ENCODE assay signal across 15 mouse cellular contexts in genomic region chr16:92345177-92345576, GRCm38 (mm10). TPM values are rescaled to one million over a fixed set of nuclear protein-coding genes. Genes with fewer than 3 reads are reported as not detected.
DNase-seq lines count a peak whose midpoint lies in the region; ATAC-seq and TF ChIP-seq lines count a peak whose summit lies in the region.
"Had no signal": no experiment of that assay in that cellular context is flagged by ENCODE, and none has a peak within 500 bp of the region (broad histone marks: within the 10 kb centered on the region; RNA-seq: fewer than 3 reads in every experiment).

No protein-coding gene starts in this region.

- TF ChIP-seq POLR2A in cerebellum, adult 2 months (IDR thresholded peaks at IDR 0.05; ENCODE audit: borderline replicate concordance, insufficient read depth, low read length): no peak

- peak overlapping the region; percentile 71 for H3K27ac ChIP-seq in midbrain, embryonic 10.5 days (replicated peaks)
- H3K27ac ChIP-seq in midbrain, embryonic 11.5 days (ENCODE audit: low read depth, low read length): no peak overlapping the region
- H3K27ac ChIP-seq in cerebellum, adult 2 months (ENCODE audit: insufficient read depth, low read length): no peak overlapping the region
- H3K27ac ChIP-seq: neural tube, embryonic 13.5 days had no signal

- no peak overlapping the region for H3K4me3 ChIP-seq in midbrain, embryonic 10.5 days
- no peak overlapping the region for H3K4me3 ChIP-seq in midbrain, embryonic 11.5 days (ENCODE audit: low read depth, low read length)
- no peak overlapping the region for H3K4me3 ChIP-seq in cerebellum, adult 2 months (replicated peaks; ENCODE audit: insufficient read depth, low read depth, low read length)
- H3K4me3 ChIP-seq: erythroblast, embryonic 14.5 days; neural tube, embryonic 13.5 days had no signal

- no peak for ATAC-seq in midbrain, embryonic 11.5 days (ENCODE audit: low FRiP score)

- H3K4me1 ChIP-seq in midbrain, embryonic 10.5 days: peaks cover 33% of the 10 kb centered on the region
- peaks cover 7% of the 10 kb centered on the region for H3K4me1 ChIP-seq in midbrain, embryonic 11.5 days (ENCODE audit: control insufficient read depth, insufficient read depth, low read length)
- H3K4me1 ChIP-seq in cerebellum, adult 2 months (ENCODE audit: control insufficient read depth, insufficient read depth, low read length): peaks cover 9% of the 10 kb centered on the region; the same call in 1 of the 2 replicates

- H3K27me3 ChIP-seq in midbrain, embryonic 10.5 days (ENCODE audit: low read depth, poor library complexity, severe bottlenecking): no peaks in the 10 kb centered on the region
- no peaks in the 10 kb centered on the region for H3K27me3 ChIP-seq in midbrain, embryonic 11.5 days (ENCODE audit: control insufficient read depth, insufficient read depth, low read length)
- no peaks in the 10 kb centered on the region for H3K27me3 ChIP-seq in cerebellum, adult 2 months (ENCODE audit: control insufficient read depth, insufficient read depth, low read length)
- H3K27me3 ChIP-seq: neural tube, embryonic 13.5 days had no signal

- 73% methylated on average over 11 of the region's 11 CpGs for WGBS in midbrain, embryonic 10.5 days
- 72% methylated on average over 11 of the region's 11 CpGs for WGBS in midbrain, embryonic 11.5 days
- WGBS in cerebellum, adult 2 months: 65% methylated on average over 11 of the region's 11 CpGs

- no peaks in the 10 kb centered on the region for H3K9me3 ChIP-seq in midbrain, embryonic 10.5 days (replicated peaks)
- no peaks in the 10 kb centered on the region for H3K9me3 ChIP-seq in midbrain, embryonic 11.5 days (ENCODE audit: control insufficient read depth, low read length)
- H3K9me3 ChIP-seq: neural tube, embryonic 13.5 days had no signal

- no peak for DNase-seq in midbrain, embryonic 10.5 days (ENCODE audit: low spot score)
- DNase-seq in midbrain, embryonic 11.5 days (ENCODE audit: low spot score, missing footprints): no peak
- DNase-seq in heart, adult 11 months: peak; percentile 96
- peak; percentile 20 for DNase-seq in heart, postnatal 25 days (ENCODE audit: low spot score)
- DNase-seq in testis, postnatal 14 days (ENCODE audit: low spot score): peak; percentile 54
- DNase-seq in frontal cortex, postnatal 14 days (ENCODE audit: low spot score in 2 of 2): no peak
- DNase-seq in cerebellum, adult 2 months: no peak
- DNase-seq in left cerebral cortex, postnatal 36 days (ENCODE audit: low spot score in 2 of 2): no peak
- DNase-seq: cerebellum, postnatal 14 days; gastrocnemius, postnatal 14 days; layer of hippocampus, postnatal 36 days; thymus, postnatal 4 days had no signal

- H3K9ac ChIP-seq in midbrain, embryonic 11.5 days (ENCODE audit: low read length): no peak overlapping the region
- H3K9ac ChIP-seq: neural tube, embryonic 13.5 days had no signal

- H3K4me2 ChIP-seq in midbrain, embryonic 11.5 days: no peak overlapping the region
- H3K4me2 ChIP-seq: neural tube, embryonic 13.5 days had no signal

- H3K36me3 ChIP-seq in midbrain, embryonic 10.5 days: no peaks in the 10 kb centered on the region
- no peaks in the 10 kb centered on the region for H3K36me3 ChIP-seq in midbrain, embryonic 11.5 days (ENCODE audit: control insufficient read depth, insufficient read depth, low read length)
- H3K36me3 ChIP-seq: neural tube, embryonic 13.5 days had no signal

- TF ChIP-seq CTCF in cerebellum, adult 2 months (IDR thresholded peaks at IDR 0.05; ENCODE audit: borderline replicate concordance, insufficient read depth, low read depth, low read length): no peak

- intact Hi-C loops in heart, postnatal 25 days (cut with DNase I): no loop called here
- intact Hi-C loops in left cerebral cortex, postnatal 36 days (cut with DNase I): no loop called here

RNA-seq across cellular contexts. Expression of gene Kcne1, which starts 14.1 kb away (rescaled TPM):
- 0.41 and 0.55 TPM in 2 replicates for polyA plus RNA-seq in midbrain, embryonic 10.5 days (2016; fragmentation: Nextera tagmentation; extraction: Ambion mirVana)
- 0.16 TPM in 1 of 2 replicates, not detected in the other for polyA plus RNA-seq in midbrain, embryonic 11.5 days (2014; fragmentation: Nextera tagmentation; extraction: Ambion mirVana)
- total RNA-seq in heart, postnatal 25 days (2021): 10 to 100 TPM; 39.8 to 40.1 TPM
- 0.08 TPM in 1 of 2 replicates, not detected in the other for polyA plus RNA-seq in cerebellum, adult 2 months (2012; rRNA removed)
- total RNA-seq in left cerebral cortex, postnatal 36 days (2021): not detected
- total RNA-seq: gastrocnemius, postnatal 14 days; layer of hippocampus, postnatal 36 days had no signal
- polyA plus RNA-seq: erythroblast, embryonic 14.5 days; intestine, embryonic 14.5 days; neural tube, embryonic 13.5 days had no signal

RNA-seq across cellular contexts. Expression of gene Fam243, which starts 23.9 kb away (rescaled TPM):
- 0.07 TPM in 1 of 2 replicates, not detected in the other for polyA plus RNA-seq in midbrain, embryonic 10.5 days (2016; fragmentation: Nextera tagmentation; extraction: Ambion mirVana)
- 0.08 TPM in 1 of 2 replicates, not detected in the other for polyA plus RNA-seq in midbrain, embryonic 11.5 days (2014; fragmentation: Nextera tagmentation; extraction: Ambion mirVana)
- 1 to 10 TPM in 1 of 2 experiments, under 1 TPM in 1; 0.75 to 1.4 TPM for total RNA-seq in heart, postnatal 25 days (2021)
- polyA plus RNA-seq in cerebellum, adult 2 months (2012; rRNA removed): not detected in 2 replicates
- total RNA-seq in left cerebral cortex, postnatal 36 days (2021): not detected
- total RNA-seq: gastrocnemius, postnatal 14 days; layer of hippocampus, postnatal 36 days had no signal
- polyA plus RNA-seq: erythroblast, embryonic 14.5 days; intestine, embryonic 14.5 days; neural tube, embryonic 13.5 days had no signal

RNA-seq across cellular contexts. Expression of gene Smim11, which starts 44.1 kb away (rescaled TPM):
- polyA plus RNA-seq in midbrain, embryonic 10.5 days (2016; fragmentation: Nextera tagmentation; extraction: Ambion mirVana): 126 and 133 TPM in 2 replicates
- polyA plus RNA-seq in midbrain, embryonic 11.5 days (2014; fragmentation: Nextera tagmentation; extraction: Ambion mirVana): 137 and 143 TPM in 2 replicates
- 10 to 100 TPM; 75.9 to 77.2 TPM for total RNA-seq in heart, postnatal 25 days (2021)
- polyA plus RNA-seq in cerebellum, adult 2 months (2012; rRNA removed): 32.2 and 35.8 TPM in 2 replicates
- total RNA-seq in left cerebral cortex, postnatal 36 days (2021): 10 to 100 TPM; 15.8 to 16.2 TPM

RNA-seq across cellular contexts. Expression of gene Kcne2, which starts 53.0 kb away (rescaled TPM):
- 0.23 and 0.29 TPM in 2 replicates for polyA plus RNA-seq in midbrain, embryonic 10.5 days (2016; fragmentation: Nextera tagmentation; extraction: Ambion mirVana)
- 0.12 and 0.14 TPM in 2 replicates for polyA plus RNA-seq in midbrain, embryonic 11.5 days (2014; fragmentation: Nextera tagmentation; extraction: Ambion mirVana)
- total RNA-seq in heart, postnatal 25 days (2021): not detected
- polyA plus RNA-seq in cerebellum, adult 2 months (2012; rRNA removed): 3.7 and 10.0 TPM in 2 replicates
- total RNA-seq in left cerebral cortex, postnatal 36 days (2021): under 1 TPM in 1 of 2 experiments, not detected in 1; 0.17 TPM
- total RNA-seq: gastrocnemius, postnatal 14 days had no signal
- polyA plus RNA-seq: erythroblast, embryonic 14.5 days had no signal

Comparison
In these comparisons a context has a peak if more than half of its experiments do, and no peak if none do; other contexts are left out.
1. DNase-seq: peak in heart, adult 11 months (single experiment), heart, postnatal 25 days (single experiment) and testis, postnatal 14 days (single experiment); none in midbrain, embryonic 10.5 days (single experiment), midbrain, embryonic 11.5 days (single experiment), frontal cortex, postnatal 14 days (0 of 2), cerebellum, adult 2 months (0 of 2) and left cerebral cortex, postnatal 36 days (0 of 2).